Mouse (Mus musculus): ENCODE measurements around the gene Recql5. TPM values are rescaled to one million over a fixed set of nuclear protein-coding genes. Genes with fewer than 3 reads are reported as not detected.

The Recql5 gene
- total RNA-seq, 2 experiments from 2014 or later: 4.9 to 6.8 TPM

GRCm38 (mm10) chr11:115939690-115940329 lies 6.5 kb upstream of the Recql5 start:
- DNase-seq: no peak

- no peak for DNase-seq
Observed at GRCm38 (mm10) chr11:115933747-115934110, 452 bp upstream of the Recql5 start.

- DNase-seq: no peak
Observed at GRCm38 (mm10) chr11:115931235-115931634, 2.0 kb downstream of the Recql5 start.

- no peak for DNase-seq
Observed at GRCm38 (mm10) chr11:115929818-115930217, 3.5 kb downstream of the Recql5 start.

DNA sequence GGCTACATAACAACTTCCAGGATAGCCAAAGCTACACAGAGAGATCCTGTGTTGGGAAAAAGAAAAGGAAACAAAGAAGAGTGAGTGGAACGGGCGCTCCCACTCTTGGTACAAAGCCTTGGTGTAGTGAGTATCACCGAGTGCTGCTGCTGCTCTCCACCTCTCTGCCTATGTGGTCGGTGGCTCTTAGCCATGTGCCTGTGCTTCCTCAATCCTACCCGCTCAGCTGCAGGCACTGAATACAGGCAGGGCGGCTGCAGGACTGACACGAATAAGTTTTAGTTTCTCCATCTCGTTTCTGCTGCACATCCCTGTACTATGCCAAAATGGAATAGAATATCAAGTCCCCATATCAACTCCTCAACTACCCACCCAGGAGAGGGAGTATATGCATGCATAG lies 4.2 kb downstream of the Recql5 start:
- DNase-seq: no peak

DNA sequence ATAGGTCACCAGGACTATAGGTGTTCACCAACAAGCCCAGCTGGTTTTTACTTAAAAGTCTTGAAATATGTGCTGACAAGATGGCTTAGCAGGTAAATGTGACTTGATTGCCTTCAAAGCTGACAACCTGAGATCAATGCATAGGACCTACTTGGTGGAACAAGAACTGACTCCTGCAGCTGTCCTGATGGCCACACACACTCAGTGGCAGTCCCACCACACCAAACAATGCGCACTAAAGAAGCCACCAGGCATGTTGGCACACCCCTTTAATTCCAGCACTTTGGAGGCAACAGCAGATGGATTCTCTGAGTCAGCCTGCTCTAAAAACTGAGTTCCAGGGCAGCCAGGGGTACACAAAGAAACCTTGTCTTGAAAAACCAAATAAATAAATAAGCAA lies 11.3 kb downstream of the Recql5 start:
- DNase-seq: no peak

GRCm38 (mm10) chr11:115920110-115920818 lies 13.0 kb downstream of the Recql5 start:
- DNase-seq: no peak

DNA sequence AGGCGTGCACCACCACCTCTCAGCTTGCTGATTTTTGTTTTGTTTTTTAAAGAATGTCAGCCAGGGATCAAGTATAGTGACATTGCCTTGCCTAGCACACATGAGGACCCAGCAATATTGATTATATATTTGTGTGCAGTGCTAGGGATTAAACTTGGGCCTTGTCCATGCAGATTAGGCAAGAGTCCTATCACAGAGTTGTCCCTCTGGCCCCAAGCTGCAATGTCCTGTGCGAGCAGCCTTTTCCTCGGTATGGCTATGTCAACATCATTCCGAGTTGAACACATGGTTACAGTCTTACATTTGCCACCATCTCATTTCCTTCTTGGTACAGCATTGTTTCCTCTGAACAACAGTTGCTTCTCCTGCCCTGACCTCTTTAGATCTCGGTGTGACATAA lies 14.2 kb downstream of the Recql5 start:
- no peak for DNase-seq

- no peak for DNase-seq
Observed at GRCm38 (mm10) chr11:115918637-115919036, 14.6 kb downstream of the Recql5 start.

DNA sequence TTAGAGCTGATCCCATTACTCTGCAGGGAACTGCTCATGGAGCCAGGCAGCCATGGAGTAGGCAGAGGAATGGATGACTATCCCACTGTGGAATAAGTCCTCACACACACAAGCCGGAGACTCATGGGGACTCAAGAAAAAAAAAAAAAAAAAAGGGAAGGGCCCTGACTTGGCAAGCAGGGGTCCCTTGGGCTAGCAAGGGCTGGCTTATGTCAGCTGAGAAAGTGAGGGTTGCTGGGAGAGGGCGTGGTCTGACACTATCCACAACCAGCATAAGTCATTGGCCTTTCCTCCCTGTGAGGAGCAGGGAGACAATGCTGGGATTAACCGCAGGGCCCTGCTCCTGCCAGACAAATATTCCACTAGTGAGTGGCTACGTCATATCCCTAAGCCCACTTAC lies 16.7 kb downstream of the Recql5 start:
- no peak for DNase-seq

DNA sequence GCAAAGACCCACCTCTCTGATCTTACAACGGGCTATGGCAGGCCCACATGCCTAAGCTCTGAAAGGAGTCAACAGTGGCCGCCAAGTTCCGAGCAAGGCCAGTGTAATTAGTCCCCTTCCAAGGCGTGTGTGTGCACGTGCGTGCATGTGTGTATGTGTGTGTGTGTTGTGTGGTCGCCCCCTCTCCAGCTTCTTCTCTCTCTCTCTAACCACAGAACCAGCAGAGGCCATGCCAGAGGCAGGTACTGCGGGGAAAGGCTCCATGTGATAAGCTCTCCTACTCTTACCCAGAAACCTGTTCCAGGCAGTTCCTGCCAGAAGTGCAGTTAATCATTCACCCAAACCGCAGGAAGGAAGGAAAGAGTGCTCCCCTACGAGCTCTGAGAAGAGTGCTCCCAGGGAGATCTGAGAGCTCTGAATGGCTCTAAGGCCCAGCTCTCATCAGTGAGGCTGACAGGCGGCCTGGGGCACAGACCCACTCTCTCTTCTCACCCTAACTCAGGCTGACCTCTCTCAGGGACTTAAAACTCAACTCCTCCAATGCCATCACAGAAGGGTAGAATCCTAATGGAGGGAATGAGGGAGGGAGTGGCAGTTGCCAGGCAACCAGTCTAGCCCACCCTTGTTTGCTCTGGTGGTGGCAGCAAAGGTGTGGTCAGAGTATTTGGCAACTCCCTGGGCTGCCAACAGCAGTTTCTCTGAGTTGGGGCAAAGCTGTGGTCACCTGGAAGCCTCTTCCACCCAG lies 21.5 kb downstream of the Recql5 start, which contains the start of gene Smim6:
Smim6 (plus strand) TSS at position 386 of the 745 bp plus-strand sequence.
- DNase-seq: no peak

- DNase-seq: no peak
Observed at GRCm38 (mm10) chr11:115911134-115911561, 22.1 kb downstream of the Recql5 start.

DNA sequence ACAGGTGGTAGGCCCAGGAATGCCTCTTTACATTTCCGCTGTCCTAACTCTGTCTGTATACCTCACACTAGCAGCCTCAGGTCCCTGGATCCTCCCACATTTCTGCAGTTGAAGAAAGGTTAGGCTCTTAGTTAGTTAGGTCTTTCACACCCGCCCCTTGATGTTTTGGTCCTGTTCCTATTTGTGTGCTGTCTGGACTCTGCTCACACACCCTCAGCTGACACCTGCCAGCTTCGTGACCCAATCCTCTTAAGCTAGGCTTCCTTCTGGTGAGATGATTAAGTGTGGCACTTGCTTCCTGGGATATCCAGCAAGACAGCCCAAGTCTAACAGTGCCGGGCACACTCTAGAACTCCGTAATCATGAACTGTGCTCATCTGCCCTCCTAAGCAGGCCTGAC lies 26.8 kb downstream of the Recql5 start:
- DNase-seq: no peak

DNA sequence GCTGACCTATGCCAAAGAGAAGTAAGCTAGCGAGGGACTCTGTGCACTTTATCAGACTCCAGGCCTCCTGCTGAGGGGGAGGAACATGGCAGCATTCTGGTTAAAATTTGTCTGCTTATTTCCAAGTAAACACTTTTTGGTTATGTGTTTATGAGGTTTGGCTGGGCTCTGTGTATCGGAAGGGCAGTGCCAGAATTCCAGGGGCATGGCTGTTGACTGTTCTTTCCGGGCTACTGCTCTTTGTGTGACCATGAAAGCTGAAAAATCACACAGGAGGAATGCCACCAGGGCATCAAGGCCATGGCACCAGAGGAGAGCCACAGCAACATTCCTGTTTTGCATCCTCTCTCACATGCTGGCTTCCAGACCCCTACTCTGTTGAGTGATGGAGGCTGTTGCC lies 27.2 kb downstream of the Recql5 start:
- DNase-seq: no peak

GRCm38 (mm10) chr11:115904956-115905790 lies 28.1 kb downstream of the Recql5 start:
- no peak for DNase-seq

DNA sequence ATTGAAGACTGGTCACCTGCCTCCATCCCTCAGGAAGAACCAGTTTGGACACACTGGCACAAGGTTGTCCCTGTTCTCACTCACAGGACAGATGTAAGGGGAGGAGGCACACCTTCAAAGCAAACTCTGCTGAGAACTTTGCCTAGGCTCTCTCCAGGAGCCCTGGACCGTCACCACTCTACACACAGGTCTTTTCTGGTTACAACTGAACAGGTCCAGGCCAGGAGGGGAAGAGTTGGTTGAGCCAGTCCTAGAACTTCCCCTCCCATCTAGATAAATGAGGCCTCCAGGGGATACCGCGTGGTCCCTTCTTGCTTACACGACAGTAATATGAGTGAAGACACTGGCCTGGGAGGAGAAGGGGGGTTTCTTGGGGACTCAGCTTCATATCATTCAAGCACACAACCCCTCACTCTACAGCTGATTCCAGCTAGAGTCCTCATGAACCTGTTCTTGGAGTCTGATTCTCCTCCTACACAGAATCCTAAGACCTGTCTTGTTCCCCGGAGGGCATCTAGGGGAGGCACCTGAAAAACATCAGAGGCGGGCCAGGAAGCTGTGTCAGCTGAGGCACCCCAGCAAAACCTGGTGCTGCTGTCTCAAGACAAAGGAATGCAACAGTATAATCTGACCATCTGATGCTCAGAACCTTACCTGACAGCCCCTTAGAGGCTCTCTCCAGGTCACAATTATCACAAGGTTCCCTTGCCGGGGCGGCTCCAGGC lies 28.9 kb downstream of the Recql5 start:
- no peak for DNase-seq

DNA sequence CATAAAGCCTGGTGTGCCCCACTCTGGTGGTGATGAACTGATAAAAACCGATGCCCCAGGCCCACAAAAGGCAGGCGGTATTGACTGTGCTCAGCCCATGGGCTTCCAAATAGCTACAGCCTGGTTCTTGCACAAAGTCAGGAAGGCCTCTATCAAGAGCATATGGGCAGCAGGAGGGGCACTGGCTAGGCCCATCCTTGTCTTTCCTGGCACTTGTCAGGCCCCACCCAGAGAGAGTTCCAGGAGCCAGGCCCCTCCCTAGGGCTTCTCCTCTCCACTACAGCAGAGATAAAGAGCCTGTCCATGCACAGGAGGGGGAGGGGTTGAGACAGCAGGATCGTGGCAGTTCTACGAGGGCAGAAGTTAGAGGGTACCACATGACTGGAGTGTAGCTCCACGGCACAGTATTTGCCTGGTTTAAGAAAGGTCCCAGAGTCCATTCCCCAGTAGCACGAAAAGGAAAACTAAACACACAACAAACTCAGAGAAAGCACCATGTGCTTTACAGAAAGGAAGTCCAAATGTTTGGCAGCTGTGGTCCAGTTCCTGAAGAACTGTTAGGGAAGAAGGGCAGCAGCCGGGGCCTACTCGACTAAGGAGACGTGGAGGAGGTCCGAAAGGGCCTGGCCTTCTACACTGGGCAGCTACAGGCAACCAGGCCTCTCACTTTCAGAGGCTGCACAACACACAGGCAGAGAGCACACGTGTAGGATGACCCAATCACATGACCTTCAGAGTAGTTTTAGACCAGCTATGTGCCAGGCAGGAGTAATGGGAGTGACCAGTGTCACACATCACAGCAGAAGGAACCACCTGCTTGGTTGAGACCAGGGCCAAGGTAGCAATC lies 29.7 kb downstream of the Recql5 start:
- no peak for DNase-seq

DNA sequence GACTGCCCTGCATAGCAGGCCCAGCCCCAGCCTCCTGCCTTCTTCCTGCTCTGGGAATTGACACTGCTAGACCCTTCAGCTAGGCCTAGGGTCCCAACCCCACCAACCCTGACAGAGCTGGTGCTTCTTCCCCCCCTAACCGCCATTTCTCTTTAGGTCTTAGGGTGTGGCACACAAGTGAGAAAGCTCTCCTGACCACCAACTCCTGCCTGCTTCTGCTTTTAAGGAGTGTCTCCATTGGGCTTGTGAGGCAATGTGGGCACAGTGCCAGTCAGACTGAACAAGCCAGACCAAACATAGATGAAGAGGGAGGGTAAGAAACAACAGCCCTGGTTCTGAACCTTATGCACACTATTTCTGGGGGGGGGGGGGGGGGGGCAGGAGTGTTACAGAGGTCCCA lies 30.4 kb downstream of the Recql5 start:
- no peak for DNase-seq

- no peak for DNase-seq
Observed at GRCm38 (mm10) chr11:115902177-115902576, 31.1 kb downstream of the Recql5 start.

DNA sequence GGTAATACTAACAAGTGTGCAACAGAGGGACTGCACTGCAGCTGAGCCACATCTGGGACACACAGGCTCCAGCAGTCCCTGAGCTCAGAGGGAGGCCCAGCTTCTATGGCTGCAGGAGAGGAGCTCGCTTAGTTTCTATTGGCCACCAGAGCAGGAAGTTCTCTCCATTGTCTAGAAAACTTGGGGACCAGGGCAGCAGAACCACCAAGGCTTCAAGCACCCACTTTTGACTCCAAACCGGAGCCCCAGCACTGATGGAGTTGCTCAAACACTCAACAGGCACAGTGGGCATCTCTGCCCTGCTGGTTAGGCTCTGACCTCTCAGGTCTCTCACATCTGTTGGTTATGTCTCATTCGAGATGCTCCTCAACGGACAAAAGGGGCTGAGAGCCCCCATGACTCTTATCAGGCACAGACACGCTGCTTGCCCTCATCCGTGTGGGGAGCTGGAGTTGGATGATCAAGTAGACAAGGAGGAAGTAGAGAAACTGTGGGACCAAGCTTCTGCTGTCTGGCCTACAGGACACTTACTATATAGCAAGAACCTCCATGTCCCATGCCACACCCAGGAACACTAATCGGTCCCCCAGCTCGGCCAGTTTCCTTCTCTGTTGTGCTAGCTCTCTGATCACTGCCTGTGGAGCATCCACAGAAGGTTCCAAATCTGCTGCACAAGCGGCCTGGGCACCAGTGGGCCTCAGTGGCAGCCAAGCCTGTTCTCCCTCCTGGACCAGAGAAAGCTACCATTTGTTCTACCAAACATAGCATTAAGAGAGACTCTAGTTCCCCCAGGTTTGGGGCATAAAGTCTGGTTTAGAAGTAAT lies 31.7 kb downstream of the Recql5 start:
- DNase-seq: no peak
